Mouse (Mus musculus) lung, adult 2 months (tissue): ENCODE results near the gene Gsto2.

ENCODE experiments used
- CTCF ChIP-seq: fragments of 200-500 bp; IDR thresholded peaks from 2 replicates; pipeline ENCODE4 v1.5.1; 2011; ENCODE audit warnings: mild to moderate bottlenecking, low read length, control low read depth; ENCODE audit not compliant: insufficient read depth
- POLR2A ChIP-seq: fragments of 200-500 bp; IDR thresholded peaks from 2 replicates; pipeline ENCODE4 v1.6.1; 2011; ENCODE audit warnings: low read depth, mild to moderate bottlenecking, control low read depth, low read length, borderline replicate concordance; ENCODE audit errors: extremely low read depth

- TF ChIP-seq CTCF (no peak), POLR2A (no peak)
Measured at GRCm38 (mm10) chr19:47857957-47858942, 7.1 kb upstream of the Gsto2 start.
